13 mouse cellular contexts compared by ENCODE assay signal in genomic region chr12:77715506-77715905, GRCm38 (mm10).
"Had no signal": no experiment of that assay in that cellular context is flagged by ENCODE, and none has a peak within 500 bp of the region (broad histone marks: within the 10 kb centered on the region; RNA-seq: fewer than 3 reads in every experiment).

No protein-coding gene starts in this region.

- H3K4me3 ChIP-seq: layer of hippocampus, adult 2 months; limb, embryonic 13.5 days; liver, embryonic 15.5 days; stomach, embryonic 15.5 days had no signal

- H3K9ac ChIP-seq: limb, embryonic 13.5 days; liver, embryonic 15.5 days; stomach, embryonic 15.5 days had no signal

- H3K27ac ChIP-seq: layer of hippocampus, adult 2 months; limb, embryonic 13.5 days; liver, embryonic 15.5 days; stomach, embryonic 15.5 days had no signal

- ATAC-seq: lung, postnatal 0 days had no signal

- H3K36me3 ChIP-seq: limb, embryonic 13.5 days; liver, embryonic 15.5 days; stomach, embryonic 15.5 days had no signal

- DNase-seq: kidney, adult 18-20 months; kidney, postnatal 10 days; kidney, postnatal 4 days; lung, adult 2 months; lung, postnatal 36 days; right cerebral cortex, postnatal 4 days; thymus, postnatal 4 days had no signal

- H3K4me2 ChIP-seq: limb, embryonic 13.5 days; liver, embryonic 11.5 days; liver, embryonic 15.5 days; stomach, embryonic 15.5 days had no signal

- H3K4me1 ChIP-seq: liver, embryonic 15.5 days; stomach, embryonic 15.5 days had no signal

- H3K9me3 ChIP-seq: limb, embryonic 13.5 days; liver, embryonic 15.5 days; stomach, embryonic 15.5 days had no signal

- H3K27me3 ChIP-seq: limb, embryonic 13.5 days; liver, embryonic 15.5 days; stomach, embryonic 15.5 days had no signal
